Mouse (Mus musculus): Measurements from ENCODE around the gene Cep112. TPM values are rescaled to one million over a fixed set of nuclear protein-coding genes. Genes with fewer than 3 reads are reported as not detected.

Gene Cep112
- total RNA-seq, 4 experiments from 2014 or later: 20.9 to 24.8 (median 24.1) TPM

GRCm38 (mm10) chr11:108780271-108781250 is 355.6 kb downstream of the Cep112 start:
- DNase-seq (ENCODE audit: low spot score in 2 of 2): no peak

GRCm38 (mm10) chr11:108798398-108798797 is 373.4 kb downstream of the Cep112 start:
- DNase-seq (ENCODE audit: low spot score in 2 of 2): no peak

- DNase-seq (ENCODE audit: low spot score in 2 of 2): no peak
These were observed 374.7 kb downstream of the Cep112 start for GRCm38 (mm10) chr11:108799695-108800094.

GRCm38 (mm10) chr11:108804030-108804429 is 379.0 kb downstream of the Cep112 start:
- no peak for DNase-seq (ENCODE audit: low spot score in 2 of 2)

GRCm38 (mm10) chr11:108805947-108806346 is 381.0 kb downstream of the Cep112 start:
- no peak for DNase-seq (ENCODE audit: low spot score in 2 of 2)

GRCm38 (mm10) chr11:108809626-108810025 is 384.6 kb downstream of the Cep112 start:
- DNase-seq (ENCODE audit: low spot score in 2 of 2): no peak

- no peak for DNase-seq (ENCODE audit: low spot score in 2 of 2)
These were observed 396.8 kb downstream of the Cep112 start for GRCm38 (mm10) chr11:108821771-108822170.

GRCm38 (mm10) chr11:108822257-108822656 is 397.3 kb downstream of the Cep112 start:
- no peak for DNase-seq (ENCODE audit: low spot score in 2 of 2)

GRCm38 (mm10) chr11:108827321-108827720 is 402.3 kb downstream of the Cep112 start:
- no peak for DNase-seq (ENCODE audit: low spot score in 2 of 2)

GRCm38 (mm10) chr11:108828374-108829025 is 403.5 kb downstream of the Cep112 start:
- no peak for DNase-seq (ENCODE audit: low spot score in 2 of 2)

GRCm38 (mm10) chr11:108836706-108837105 is 411.7 kb downstream of the Cep112 start:
- DNase-seq (ENCODE audit: low spot score in 2 of 2): no peak

GRCm38 (mm10) chr11:108840195-108840594 is 415.2 kb downstream of the Cep112 start:
- DNase-seq (ENCODE audit: low spot score in 2 of 2): no peak

- no peak for DNase-seq (ENCODE audit: low spot score in 2 of 2)
These were observed 417.8 kb downstream of the Cep112 start for GRCm38 (mm10) chr11:108842765-108843164.

GRCm38 (mm10) chr11:108845971-108846370 is 421.0 kb downstream of the Cep112 start:
- no peak for DNase-seq (ENCODE audit: low spot score in 2 of 2)

- DNase-seq (ENCODE audit: low spot score in 2 of 2): no peak
These were observed 421.5 kb downstream of the Cep112 start for GRCm38 (mm10) chr11:108846479-108846878.

- no peak for DNase-seq (ENCODE audit: low spot score in 2 of 2)
These were observed 426.8 kb downstream of the Cep112 start for GRCm38 (mm10) chr11:108851771-108852170.

GRCm38 (mm10) chr11:108857254-108857653 is 432.3 kb downstream of the Cep112 start:
- no peak for DNase-seq (ENCODE audit: low spot score in 2 of 2)

- DNase-seq (ENCODE audit: low spot score in 2 of 2): peak; percentile 69 to 72
These were observed 432.8 kb downstream of the Cep112 start for GRCm38 (mm10) chr11:108857678-108858338.

- peak in 1 of 2 experiments; percentile 15 for DNase-seq (ENCODE audit: low spot score in 2 of 2)
These were observed 433.4 kb downstream of the Cep112 start for GRCm38 (mm10) chr11:108858339-108858804.

- DNase-seq (ENCODE audit: low spot score in 2 of 2): no peak
These were observed 433.9 kb downstream of the Cep112 start for GRCm38 (mm10) chr11:108858846-108859245.

GRCm38 (mm10) chr11:108862360-108862759 is 437.4 kb downstream of the Cep112 start:
- DNase-seq (ENCODE audit: low spot score in 2 of 2): no peak

GRCm38 (mm10) chr11:108865746-108866145 is 440.8 kb downstream of the Cep112 start:
- no peak for DNase-seq (ENCODE audit: low spot score in 2 of 2)

Measured in layer of hippocampus, adult 8-10 months (tissue).